Mouse (Mus musculus) olfactory bulb, adult 2 months (tissue): ENCODE data around the gene Cxcl17. TPM values are rescaled to one million over a fixed set of nuclear protein-coding genes. Genes with fewer than 3 reads are reported as not detected.
A peak's percentile ranks its signal among the peaks of the same experiment; 100 is the strongest.

ENCODE experiments used
- H3K27ac ChIP-seq: fragments of 200-500 bp; 2 replicates; pipeline ENCODE4 v1.5.1; 2012; ENCODE audit warnings: low read depth, low read length; ENCODE audit not compliant: insufficient read depth
- H3K4me1 ChIP-seq: fragments of 200-500 bp; 2 replicates; pipeline ENCODE4 v1.6.1; 2012; ENCODE audit warnings: low read length; ENCODE audit not compliant: control insufficient read depth, insufficient read depth
- H3K4me3 ChIP-seq: fragments of 200-500 bp; 2 replicates; pipeline ENCODE4 v1.5.1; 2012; ENCODE audit warnings: mild to moderate bottlenecking, low read depth, low read length, moderate library complexity; ENCODE audit not compliant: insufficient read depth
- CTCF ChIP-seq: fragments of 200-500 bp; IDR thresholded peaks from 2 replicates; pipeline ENCODE4 v1.5.1; 2012; ENCODE audit warnings: low read depth, mild to moderate bottlenecking, low read length, moderate library complexity; ENCODE audit not compliant: insufficient read depth
- POLR2A ChIP-seq: fragments of 200-500 bp; IDR thresholded peaks from 2 replicates; pipeline ENCODE4 v1.6.1; 2012; ENCODE audit warnings: mild to moderate bottlenecking, low read depth, low read length, moderate library complexity; ENCODE audit not compliant: insufficient read depth
- WGBS: fragments of 180-500 bp; shearing (Covaris S2); methylation state at CpG from one replicate; pipeline ENCODE4 v1.1.7; 2018; 5-methylcytosine and 5-hydroxymethylcytosine counted together
- polyA plus RNA-seq: library from polyadenylated mRNA; stranded (reverse); fragments of >200 nt; gene quantifications from 2 replicates; pipeline ENCODE4 v1.2.4, GENCODE M21; 2012; ENCODE audit warnings: low replicate concordance; ENCODE audit not compliant: missing spikeins, insufficient read depth, insufficient read length

Cxcl17 gene
- polyA plus RNA-seq, 1 experiment = not detected

GRCm38 (mm10) chr7:25436704-25437103, 24.0 kb upstream of the Cxcl17 start:
- WGBS = 88% methylated on average over 2 of the region's 2 CpGs
- Histone ChIP-seq H3K4me3 (no peak overlapping the region), H3K27ac (no peak overlapping the region), H3K4me1 (peaks cover 9% of the 10 kb centered on the region; the same call in 1 of the 2 replicates)
- TF ChIP-seq CTCF = no peak
- TF ChIP-seq POLR2A = no peak

DNA sequence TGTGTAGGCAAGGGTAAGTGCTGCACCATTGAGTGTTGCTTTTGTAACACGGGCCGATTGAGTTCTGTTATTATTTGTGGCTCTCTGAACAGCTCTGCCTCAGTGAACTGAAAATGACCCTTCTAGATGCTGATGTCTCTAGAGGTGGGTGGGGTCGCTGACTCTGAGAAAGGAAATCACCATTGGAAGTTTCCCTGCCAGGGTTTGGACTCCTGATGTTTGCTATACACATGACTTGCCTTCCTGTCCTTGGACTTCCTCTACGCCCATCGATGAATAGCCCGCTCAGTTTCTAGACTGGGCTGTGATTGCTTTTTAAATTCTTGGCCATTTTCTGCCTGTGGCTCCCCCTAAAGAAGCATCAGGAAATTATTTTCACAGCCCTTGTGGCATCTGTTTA, 23.5 kb upstream of the Cxcl17 start:
- H3K4me3 ChIP-seq = no peak overlapping the region
- TF ChIP-seq CTCF = no peak
- no peak for TF ChIP-seq POLR2A
- WGBS = 74% methylated on average over 6 of the region's 6 CpGs
- peaks cover 9% of the 10 kb centered on the region; the same call in 1 of the 2 replicates for H3K4me1 ChIP-seq
- no peak overlapping the region for H3K27ac ChIP-seq

GRCm38 (mm10) chr7:25435546-25435851, 22.8 kb upstream of the Cxcl17 start:
- WGBS = 93% methylated on average over 2 of the region's 2 CpGs
- no peak overlapping the region for H3K4me3 ChIP-seq
- H3K27ac ChIP-seq = no peak overlapping the region

GRCm38 (mm10) chr7:25434654-25435545, 22.2 kb upstream of the Cxcl17 start:
- H3K4me1 ChIP-seq = peaks cover 9% of the 10 kb centered on the region; the same call in 1 of the 2 replicates
- 90% methylated on average over 10 of the region's 10 CpGs for WGBS
- no peak for TF ChIP-seq POLR2A
- TF ChIP-seq CTCF = no peak
- H3K27ac ChIP-seq = no peak overlapping the region
- no peak overlapping the region for H3K4me3 ChIP-seq

More at GRCm38 (mm10) chr7:25435546-25435851, 22.8 kb upstream of the Cxcl17 start:
- peaks cover 9% of the 10 kb centered on the region; the same call in 1 of the 2 replicates for H3K4me1 ChIP-seq
- TF ChIP-seq POLR2A = no peak
- no peak for TF ChIP-seq CTCF

DNA sequence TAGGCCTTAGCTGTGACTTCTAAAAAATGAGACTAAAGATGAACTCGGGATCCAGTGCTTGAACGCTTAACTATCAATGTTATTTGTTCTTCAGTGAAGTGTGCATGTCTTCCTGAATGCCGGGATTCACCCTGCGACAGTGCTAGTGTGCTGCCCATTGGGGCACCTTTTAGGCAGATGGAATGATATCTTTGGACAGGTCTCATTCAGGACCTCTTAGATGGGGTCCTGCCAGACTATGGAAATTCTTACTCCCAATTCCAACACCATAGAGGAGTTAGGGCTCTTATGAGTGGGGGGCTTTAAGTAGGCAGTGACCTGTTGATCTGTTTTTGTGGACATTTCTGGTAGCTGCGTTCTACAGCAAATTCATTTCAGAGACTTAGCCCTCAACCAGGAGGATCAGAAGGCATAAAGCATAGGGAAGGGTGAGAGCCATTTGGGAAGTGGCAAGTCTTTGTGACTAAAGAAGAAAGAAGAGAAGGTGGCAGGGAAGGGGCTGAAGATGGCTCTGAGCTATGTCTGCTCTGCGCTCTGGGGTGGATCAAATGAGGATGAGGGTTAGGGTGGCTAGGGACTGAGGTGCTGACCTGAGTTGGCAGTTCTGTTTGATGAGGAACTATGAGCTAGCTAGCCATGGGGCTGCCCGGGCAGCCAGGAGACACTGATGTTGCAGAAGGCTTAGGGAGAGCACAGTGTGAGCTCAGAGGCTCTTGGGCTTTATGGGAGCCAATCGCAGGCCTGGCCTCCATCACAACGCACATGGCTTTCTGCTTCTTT, 21.3 kb upstream of the Cxcl17 start:
- WGBS = 89% methylated on average over 9 of the region's 9 CpGs
- TF ChIP-seq POLR2A (no peak), CTCF (no peak)
- peaks cover 9% of the 10 kb centered on the region; the same call in 1 of the 2 replicates for H3K4me1 ChIP-seq
- H3K27ac ChIP-seq = peak overlapping the region; percentile 26; the same call in 1 of the 2 replicates
- H3K4me3 ChIP-seq = no peak overlapping the region

DNA sequence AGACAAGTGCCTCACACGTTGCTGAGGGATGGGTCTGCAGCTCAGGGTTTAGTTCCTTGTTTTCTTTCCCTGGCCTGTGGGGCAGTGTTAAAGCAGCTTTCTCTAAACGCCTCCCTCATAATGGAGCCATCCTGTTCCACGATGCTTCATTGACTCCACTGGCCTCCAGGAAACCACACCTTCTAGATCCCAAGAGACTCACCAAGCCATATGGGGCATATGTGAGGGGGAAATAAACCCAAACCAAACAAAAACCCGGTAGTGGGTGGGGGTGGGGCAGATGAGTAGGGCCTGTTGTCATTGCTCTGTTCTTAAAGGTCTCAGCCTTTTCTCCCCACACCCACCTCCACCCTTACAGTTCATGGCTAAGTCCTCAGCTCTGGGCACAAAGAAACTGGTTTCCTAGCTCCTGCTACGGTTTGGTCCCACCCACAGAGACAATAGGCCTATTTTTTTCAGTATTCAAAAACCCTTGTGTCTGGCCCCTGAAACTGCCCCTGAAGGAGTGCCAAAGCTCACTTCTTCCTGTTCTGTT, 20.4 kb upstream of the Cxcl17 start:
- no peak overlapping the region; the same call in 1 of the 2 replicates for H3K27ac ChIP-seq
- 30% methylated on average over 5 of the region's 5 CpGs for WGBS
- TF ChIP-seq CTCF (no peak), POLR2A (no peak)
- peaks cover 9% of the 10 kb centered on the region; the same call in 1 of the 2 replicates for H3K4me1 ChIP-seq
- H3K4me3 ChIP-seq = no peak overlapping the region

- Histone ChIP-seq H3K4me3 (no peak overlapping the region), H3K27ac (no peak overlapping the region), H3K4me1 (peaks cover 9% of the 10 kb centered on the region; the same call in 1 of the 2 replicates)
- TF ChIP-seq CTCF (no peak), POLR2A (no peak)
- 93% methylated on average over 6 of the region's 6 CpGs for WGBS
Observed at GRCm38 (mm10) chr7:25432381-25432780, 19.7 kb upstream of the Cxcl17 start.

DNA sequence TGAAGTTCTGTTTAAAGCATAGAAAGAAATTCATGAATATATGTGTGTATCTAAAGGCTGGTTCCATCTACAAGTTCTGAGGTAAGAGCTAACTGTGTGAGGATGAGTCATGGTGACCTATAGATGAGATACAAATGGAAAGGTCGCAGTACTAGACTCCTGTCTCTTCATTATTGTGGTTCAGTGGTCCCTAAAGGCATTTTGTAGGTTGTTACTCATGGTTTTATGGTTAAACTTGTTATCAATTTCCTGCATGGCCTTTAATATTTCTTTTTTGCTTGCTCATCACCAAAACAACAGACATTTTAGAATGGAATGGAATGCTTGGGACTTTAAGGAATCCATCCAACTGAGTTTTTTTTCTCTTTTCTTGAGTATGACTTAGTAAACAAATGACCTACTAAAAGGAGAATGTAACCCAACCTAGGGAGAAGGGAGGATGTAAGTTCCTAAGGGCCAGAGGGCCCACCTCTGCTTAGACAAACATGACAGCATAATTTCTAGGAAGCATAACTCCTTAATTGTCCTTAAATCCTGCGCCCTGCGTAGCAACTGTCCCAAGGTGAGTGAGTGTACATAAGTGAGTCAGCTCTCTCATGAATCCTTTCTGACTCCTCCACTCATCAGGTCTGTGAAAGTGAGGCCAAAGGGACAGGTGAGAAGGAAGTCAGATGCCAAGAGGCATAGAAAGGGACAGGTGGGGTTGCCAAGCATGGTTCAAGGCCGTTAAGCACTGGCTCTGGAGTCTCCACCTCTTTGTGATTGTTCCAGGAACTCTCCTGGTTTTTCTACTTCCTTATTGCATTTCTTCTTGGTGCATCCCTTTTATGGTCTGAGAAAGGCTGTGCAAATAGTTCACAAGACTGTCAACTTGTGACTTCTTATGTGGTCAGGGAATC, 17.4 kb upstream of the Cxcl17 start:
- no peak for TF ChIP-seq CTCF
- TF ChIP-seq POLR2A = no peak
- Histone ChIP-seq H3K27ac (no peak overlapping the region), H3K4me3 (no peak overlapping the region), H3K4me1 (peaks cover 9% of the 10 kb centered on the region; the same call in 1 of the 2 replicates)
- whole genome bisulfite sequencing = 85% methylated on average over 4 of the region's 4 CpGs

DNA sequence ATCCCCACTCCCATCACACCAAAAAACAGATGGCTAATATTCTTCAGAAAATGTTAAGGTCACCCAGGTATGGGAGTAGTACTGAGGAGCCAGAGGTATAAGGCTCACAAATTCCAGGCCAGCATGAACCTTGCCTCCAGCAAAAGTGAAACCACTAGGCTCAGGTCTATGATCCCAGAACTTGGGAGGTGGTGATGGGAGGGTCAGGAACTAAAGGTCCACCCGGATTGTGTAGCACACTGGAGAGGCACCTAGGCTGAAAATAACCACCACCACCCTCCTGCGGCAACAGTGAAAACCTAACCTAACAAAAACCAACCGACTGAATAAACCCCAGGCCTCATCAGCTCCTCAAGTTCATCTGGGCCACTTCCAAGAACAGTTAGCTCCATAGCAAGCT, 15.6 kb upstream of the Cxcl17 start:
- TF ChIP-seq POLR2A (no peak), CTCF (no peak)
- 75% methylated on average over 3 of the region's 3 CpGs for WGBS
- Histone ChIP-seq H3K4me3 (no peak overlapping the region), H3K4me1 (peaks cover 6% of the 10 kb centered on the region; the same call in 1 of the 2 replicates), H3K27ac (no peak overlapping the region)
